Mouse (Mus musculus) neural tube, embryonic 15.5 days (tissue): ENCODE measurements at regions not wholly inside any gene's neighbourhood (a gene's known extent, or its start where the extent isn't known, plus 50 kb on each side); places are given as distances from the start of the nearest gene placed in this dataset.

Experiments used
- ATAC-seq: fragments of 200-750 bp; cut with Nextera tagmentation; 2 replicates; pipeline ENCODE4 v1.8.0; 2017; ENCODE audit warnings: mild to moderate bottlenecking, moderate TSS enrichment, moderate library complexity; ENCODE audit not compliant: low FRiP score
- H3K27ac ChIP-seq: fragments of 300-500 bp; sonication (generic); replicated peaks from 2 replicates; pipeline ENCODE4 v1.5.1; 2015; ENCODE audit warnings: mild to moderate bottlenecking, inconsistent platforms
- H3K27me3 ChIP-seq: fragments of 300-500 bp; sonication (generic); replicated peaks from 2 replicates; pipeline ENCODE4 v1.6.1; 2015; ENCODE audit warnings: inconsistent platforms
- H3K36me3 ChIP-seq: fragments of 300-500 bp; sonication (generic); 2 replicates; pipeline ENCODE4 v1.6.1; 2015; ENCODE audit warnings: inconsistent platforms
- H3K4me1 ChIP-seq: fragments of 300-500 bp; sonication (generic); 2 replicates; pipeline ENCODE4 v1.6.1; 2015; ENCODE audit warnings: inconsistent platforms
- H3K4me2 ChIP-seq: fragments of 300-500 bp; sonication (generic); 2 replicates; pipeline ENCODE4 v1.6.1; 2015; ENCODE audit warnings: inconsistent platforms, mild to moderate bottlenecking, moderate library complexity
- H3K4me3 ChIP-seq: fragments of 300-500 bp; sonication (generic); replicated peaks from 2 replicates; pipeline ENCODE4 v1.5.1; 2015; ENCODE audit warnings: mild to moderate bottlenecking, inconsistent platforms
- H3K9ac ChIP-seq: fragments of 300-500 bp; sonication (generic); replicated peaks from 2 replicates; pipeline ENCODE4 v1.6.1; 2015; ENCODE audit warnings: mild to moderate bottlenecking, inconsistent platforms
- H3K9me3 ChIP-seq: fragments of 300-500 bp; sonication (generic); replicated peaks from 2 replicates; pipeline ENCODE4 v1.6.1; 2016; ENCODE audit warnings: inconsistent platforms
- WGBS: fragments of 180-500 bp; shearing (Covaris S2); methylation state at CpG from one replicate; pipeline ENCODE4 v1.1.7; 2015; ENCODE audit warnings: mixed read lengths; 5-methylcytosine and 5-hydroxymethylcytosine counted together

DNA sequence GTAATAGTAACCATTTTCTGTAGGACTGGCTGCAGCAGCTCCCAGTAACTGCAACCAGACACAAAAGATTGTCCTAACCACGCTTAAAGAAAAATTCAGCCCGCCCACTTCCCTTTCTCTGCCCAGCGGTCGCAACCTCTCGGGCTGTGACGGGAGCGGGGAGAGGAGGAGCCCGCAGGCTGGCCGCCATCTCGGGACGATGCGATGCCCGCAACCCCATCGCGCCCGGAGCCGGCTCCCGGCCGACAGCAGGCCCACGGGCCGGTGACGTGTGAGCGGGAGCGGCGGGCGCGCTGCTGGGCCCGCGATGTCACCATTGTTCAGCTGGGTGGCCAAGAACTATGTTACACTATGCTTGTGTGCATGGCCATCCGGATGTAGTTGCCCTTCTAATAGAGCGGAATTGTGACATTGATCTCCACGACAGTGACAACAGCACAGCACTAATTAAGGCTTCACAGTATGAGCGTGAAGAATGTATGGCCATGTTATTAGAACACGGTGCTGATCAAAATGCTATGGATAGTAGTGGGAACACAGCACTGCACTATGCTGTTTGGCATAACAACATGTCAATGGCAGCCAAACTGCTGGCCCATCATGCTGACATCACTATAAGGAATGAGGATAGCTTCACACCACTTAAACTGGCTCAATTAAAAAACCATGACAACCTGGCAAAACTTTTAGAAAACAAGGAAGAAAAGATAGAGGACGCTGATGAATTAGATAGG lies 59.2 kb upstream of the C2cd4b start:
- no peaks in the 10 kb centered on the region for H3K27me3 ChIP-seq
- ATAC-seq = peak; percentile 63; the same call in 1 of the 2 replicates
- H3K36me3 ChIP-seq = no peaks in the 10 kb centered on the region
- 14% methylated on average over 33 of the region's 35 CpGs for WGBS
- H3K9ac ChIP-seq = peak overlapping the region; percentile 46
- no peak overlapping the region; the same call in 1 of the 2 replicates for H3K27ac ChIP-seq
- H3K4me3 ChIP-seq = peak overlapping the region; percentile 39
- H3K4me1 ChIP-seq = peaks cover 5% of the 10 kb centered on the region; the same call in 1 of the 2 replicates
- H3K4me2 ChIP-seq = peak overlapping the region; percentile 72
- H3K9me3 ChIP-seq = no peaks in the 10 kb centered on the region

DNA sequence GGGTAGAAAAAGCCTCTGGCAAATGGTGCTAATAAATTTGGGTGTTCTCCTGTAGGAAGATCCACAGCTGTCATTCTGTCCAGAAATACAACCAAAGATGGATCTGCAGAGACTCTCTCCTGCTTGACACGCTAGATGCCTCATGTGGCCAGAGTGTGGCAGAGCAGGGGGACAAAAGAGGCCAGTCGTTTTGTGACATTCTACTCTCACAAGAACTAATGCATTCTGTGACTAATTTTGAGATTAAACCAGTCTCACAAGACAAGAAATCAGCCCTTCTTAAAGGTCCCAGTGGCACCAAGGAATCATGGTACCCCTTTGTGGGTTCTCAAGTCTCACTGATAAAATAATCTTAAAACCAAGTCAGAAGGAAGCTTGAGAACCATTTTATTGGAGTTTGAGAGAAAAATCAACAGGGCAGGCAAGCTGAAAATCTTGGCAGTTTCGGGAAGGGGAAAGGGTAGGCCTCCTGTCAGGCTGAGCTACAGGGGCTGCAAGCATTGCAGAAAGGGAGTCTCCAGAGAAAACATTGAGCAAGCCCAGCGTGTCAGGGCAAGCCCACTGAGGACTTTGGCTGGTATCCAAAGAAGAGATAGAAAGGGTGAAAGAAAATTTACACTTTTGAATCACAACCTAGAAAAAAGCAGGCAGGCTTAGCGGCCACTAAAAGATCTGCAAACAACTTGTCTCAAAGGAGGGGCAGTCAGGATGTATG lies 50.8 kb upstream of the C2cd4b start:
- Histone ChIP-seq H3K27me3 (no peaks in the 10 kb centered on the region), H3K36me3 (no peaks in the 10 kb centered on the region), H3K27ac (no peak overlapping the region), H3K4me1 (no peaks in the 10 kb centered on the region), H3K9ac (no peak overlapping the region), H3K4me2 (no peak overlapping the region), H3K4me3 (no peak overlapping the region), H3K9me3 (no peaks in the 10 kb centered on the region)
- 50% methylated on average over 5 of the region's 5 CpGs for WGBS
- no peak for ATAC-seq
